Mouse (Mus musculus) hindbrain, postnatal 0 days (tissue): ENCODE data around the gene N4bp2. TPM values are rescaled to one million over a fixed set of nuclear protein-coding genes. Genes with fewer than 3 reads are reported as not detected.

ENCODE experiments used
- ATAC-seq: fragments of 200-750 bp; cut with Nextera tagmentation; 2 replicates; pipeline ENCODE4 v1.8.0; 2017; ENCODE audit warnings: mild to moderate bottlenecking, moderate TSS enrichment, moderate library complexity
- DNase-seq: peaks from one replicate; pipeline ENCODE4 v3.0.0-alpha.2; 2015; ENCODE audit warnings: low spot score
- H3K27ac ChIP-seq: fragments of 300-500 bp; sonication (generic); 2 replicates; pipeline ENCODE4 v1.5.1; 2014; ENCODE audit warnings: mild to moderate bottlenecking
- H3K27me3 ChIP-seq: fragments of 300-500 bp; sonication (generic); 2 replicates; pipeline ENCODE4 v1.6.1; 2014; ENCODE audit warnings: low read length, mixed read lengths; ENCODE audit not compliant: insufficient read depth
- H3K36me3 ChIP-seq: fragments of 300-500 bp; sonication (generic); 2 replicates; pipeline ENCODE4 v1.6.1; 2014; ENCODE audit warnings: low read length, mixed read lengths; ENCODE audit not compliant: insufficient read depth
- H3K4me1 ChIP-seq: fragments of 300-500 bp; sonication (generic); 2 replicates; pipeline ENCODE4 v1.6.1; 2014; ENCODE audit warnings: antibody characterized with exemption, low read length, mixed read lengths; ENCODE audit not compliant: insufficient read depth
- H3K4me2 ChIP-seq: fragments of 300-500 bp; sonication (generic); 2 replicates; pipeline ENCODE4 v1.6.1; 2014; ENCODE audit warnings: low read depth, mild to moderate bottlenecking, low read length, moderate library complexity, mixed read lengths
- H3K4me3 ChIP-seq: fragments of 300-500 bp; sonication (generic); 2 replicates; pipeline ENCODE4 v1.5.1; 2014; ENCODE audit warnings: low read length
- H3K9ac ChIP-seq: fragments of 300-500 bp; sonication (generic); replicated peaks from 2 replicates; pipeline ENCODE4 v1.6.1; 2014; ENCODE audit warnings: mild to moderate bottlenecking, low read length, moderate library complexity, mixed read lengths
- H3K9me3 ChIP-seq: fragments of 300-500 bp; sonication (generic); 2 replicates; pipeline ENCODE4 v1.6.1; 2016; ENCODE audit warnings: low read length, mixed read lengths
- CTCF ChIP-seq: IDR thresholded peaks from 2 replicates; pipeline ENCODE4 v1.5.1; 2016; ENCODE audit warnings: antibody characterized with exemption, control low read depth, low read depth
- WGBS: fragments of 180-500 bp; shearing (Covaris S2); extraction: QIAGEN DNeasy Blood & Tissue Kit; methylation state at CpG from one replicate; pipeline ENCODE4 v1.1.7; 2014; 5-methylcytosine and 5-hydroxymethylcytosine counted together
- polyA plus RNA-seq: library from polyadenylated mRNA; unstranded; fragments of >200 nt; fragmentation: Nextera tagmentation; extraction: Ambion mirVana; gene quantifications from 2 replicates; pipeline ENCODE4 v1.2.1, GENCODE M21; 2015
- total RNA-seq: library from RNA; depleted of rRNA; stranded (reverse); fragments of >200 nt; gene quantifications from 2 replicates; pipeline ENCODE4 v1.2.3, GENCODE M21; 2014

N4bp2 gene
- total and polyA plus RNA-seq, 2 experiments from 2014 or later = 10.0 to 27.4 TPM

DNA sequence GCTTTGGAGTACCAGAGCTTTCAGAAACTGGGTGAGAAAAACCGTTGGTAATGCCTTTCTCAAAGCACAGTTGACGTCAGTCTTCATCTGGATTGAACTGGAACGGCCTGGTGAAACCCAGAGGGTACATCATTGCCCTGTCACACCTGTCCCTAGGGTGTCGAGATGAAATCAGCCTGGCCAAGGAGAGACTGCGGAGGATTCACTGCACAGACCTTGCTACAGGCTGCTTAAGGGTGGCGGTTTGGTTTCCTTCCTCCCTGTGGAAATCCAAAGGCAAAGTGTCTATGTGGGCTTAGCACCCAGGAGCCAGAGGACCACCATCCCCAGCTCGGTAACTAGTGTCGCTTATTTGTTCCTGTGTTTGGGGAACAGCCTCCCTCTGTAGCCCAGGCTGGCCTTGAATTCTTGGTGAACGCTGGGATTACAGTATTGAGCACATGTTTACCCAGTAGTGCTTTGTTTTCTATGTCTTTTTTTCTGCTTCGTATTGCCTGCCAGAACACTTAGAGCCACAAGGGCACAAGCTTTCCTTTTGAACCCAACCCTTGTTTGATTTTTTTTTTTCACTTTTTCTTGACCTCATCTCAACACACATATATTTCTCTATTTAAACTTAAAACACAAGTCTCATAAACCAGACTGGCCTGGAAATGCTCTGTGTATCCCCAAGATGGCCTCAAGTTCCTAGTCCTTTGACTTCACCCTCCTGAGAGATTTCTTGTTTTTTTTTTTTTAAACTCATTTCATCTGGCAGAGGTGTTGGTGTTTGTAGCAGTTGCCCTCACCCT is 98.0 kb downstream of the N4bp2 start, which contains the start of gene Rhoh:
Gene Rhoh, plus strand, starts transcription at position 60 of the 791 bp plus-strand sequence.
- DNase-seq (no peak), ATAC-seq (no peak)
- no peaks in the 10 kb centered on the region for H3K27me3 ChIP-seq
- H3K9me3 ChIP-seq = no peaks in the 10 kb centered on the region
- no peaks in the 10 kb centered on the region for H3K36me3 ChIP-seq
- H3K4me2 ChIP-seq = no peak within 1 kb of the TSS
- no peak within 1 kb of the TSS for H3K27ac ChIP-seq
- TF ChIP-seq CTCF = no peak
- 81% methylated on average over 10 of the region's 10 CpGs for WGBS
- H3K4me1 ChIP-seq = no peaks in the 10 kb centered on the region
- no peak within 1 kb of the TSS for H3K9ac ChIP-seq
- no peak within 1 kb of the TSS for H3K4me3 ChIP-seq

DNA sequence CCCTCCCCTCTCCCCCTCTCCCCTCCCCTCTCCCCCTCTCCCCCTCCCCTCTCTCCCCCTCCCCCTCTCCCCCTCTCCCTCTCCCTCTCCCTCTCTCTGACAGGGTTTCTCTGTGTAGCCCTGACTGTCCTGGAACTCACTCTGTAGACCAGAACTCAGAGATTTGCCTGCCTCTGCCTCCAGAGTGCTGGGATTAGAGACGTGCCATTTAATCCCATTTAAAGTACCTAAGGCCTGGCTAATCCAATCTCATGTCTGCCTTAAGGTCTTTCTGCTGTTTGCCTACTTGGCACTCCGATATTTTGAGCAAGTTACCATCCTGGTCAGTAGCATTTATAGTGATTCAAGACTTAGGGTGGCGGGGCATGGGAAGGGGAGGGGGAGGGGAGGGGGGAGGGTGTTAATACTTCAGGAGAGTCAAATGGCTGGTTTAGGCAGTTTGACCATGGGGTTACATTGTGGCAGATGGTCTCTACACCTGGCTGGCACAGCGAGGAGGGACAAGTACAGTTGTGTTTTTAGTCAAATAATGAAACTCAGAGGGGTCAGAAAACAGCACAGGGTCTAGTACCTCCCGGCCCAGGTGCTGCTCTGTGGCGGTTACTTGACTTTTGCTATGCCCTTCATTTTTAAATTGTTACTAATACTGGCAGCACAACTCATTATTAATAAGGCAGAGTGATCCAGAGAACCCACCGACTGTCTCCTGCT is 99.1 kb downstream of the N4bp2 start:
- no peak overlapping the region for H3K4me3 ChIP-seq
- no peak overlapping the region for H3K9ac ChIP-seq
- H3K4me2 ChIP-seq = no peak overlapping the region
- no peaks in the 10 kb centered on the region for H3K27me3 ChIP-seq
- H3K36me3 ChIP-seq = no peaks in the 10 kb centered on the region
- H3K9me3 ChIP-seq = no peaks in the 10 kb centered on the region
- 94% methylated on average over 7 of the region's 7 CpGs for WGBS
- no peak overlapping the region for H3K27ac ChIP-seq
- no peak for ATAC-seq
- H3K4me1 ChIP-seq = no peaks in the 10 kb centered on the region
- no peak for TF ChIP-seq CTCF
- DNase-seq = no peak

DNA sequence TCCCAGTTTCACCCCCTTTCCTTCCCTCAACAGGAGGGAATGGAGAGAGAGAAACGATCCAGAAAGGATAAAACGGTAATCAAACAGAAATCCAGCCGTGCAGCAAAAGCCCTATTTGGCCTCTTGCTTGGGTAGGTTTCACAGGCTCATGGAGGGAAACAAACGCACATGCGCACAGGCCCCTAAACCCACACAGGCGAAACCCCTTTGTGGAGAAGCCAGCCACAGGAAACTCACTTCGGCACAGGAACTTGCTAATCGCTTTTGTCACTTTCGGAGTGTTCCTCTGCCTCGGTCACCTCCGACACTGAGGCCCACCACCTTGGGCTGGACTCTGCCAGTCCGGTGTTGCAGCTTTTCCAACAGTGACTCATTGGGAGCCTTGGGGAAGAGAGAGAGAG is 100.0 kb downstream of the N4bp2 start:
- Histone ChIP-seq H3K4me2 (no peak overlapping the region), H3K4me3 (no peak overlapping the region), H3K9me3 (no peaks in the 10 kb centered on the region), H3K4me1 (no peaks in the 10 kb centered on the region), H3K36me3 (no peaks in the 10 kb centered on the region), H3K27ac (no peak overlapping the region), H3K9ac (no peak overlapping the region), H3K27me3 (no peaks in the 10 kb centered on the region)
- no peak for ATAC-seq
- 78% methylated on average over 12 of the region's 12 CpGs for WGBS
- TF ChIP-seq CTCF = no peak
- no peak for DNase-seq

GRCm38 (mm10) chr5:65864486-65864885 is 101.2 kb downstream of the N4bp2 start:
- H3K4me1 ChIP-seq = no peaks in the 10 kb centered on the region
- DNase-seq (no peak), ATAC-seq (no peak)
- H3K27ac ChIP-seq = no peak overlapping the region
- 90% methylated on average over 7 of the region's 7 CpGs for WGBS
- H3K9me3 ChIP-seq = no peaks in the 10 kb centered on the region
- H3K36me3 ChIP-seq = no peaks in the 10 kb centered on the region
- no peak overlapping the region for H3K9ac ChIP-seq
- H3K27me3 ChIP-seq = no peaks in the 10 kb centered on the region
- H3K4me2 ChIP-seq = no peak overlapping the region
- no peak for TF ChIP-seq CTCF
- H3K4me3 ChIP-seq = no peak overlapping the region

DNA sequence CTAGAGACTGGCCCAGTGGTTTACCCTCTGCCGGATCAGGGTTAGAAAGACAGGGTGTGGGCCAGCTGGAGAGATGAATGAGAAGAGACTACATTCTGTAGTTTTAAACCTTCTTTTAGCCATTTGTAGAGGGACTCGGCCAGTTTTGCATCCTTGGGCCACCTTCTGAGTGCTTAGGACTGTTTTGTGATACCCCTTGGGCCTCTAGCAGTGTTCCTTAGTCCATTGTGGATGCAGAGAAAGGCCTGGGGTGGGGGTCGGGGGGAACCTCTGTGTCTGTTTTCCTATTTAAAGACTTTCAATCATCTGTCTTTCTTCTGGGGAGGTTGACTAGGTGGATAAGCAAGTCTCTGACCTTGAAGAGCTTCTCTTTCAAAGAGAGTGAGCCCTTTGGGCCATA is 101.6 kb downstream of the N4bp2 start:
- WGBS = 82% methylated on average over 3 of the region's 3 CpGs
- no peaks in the 10 kb centered on the region for H3K4me1 ChIP-seq
- ATAC-seq = no peak
- DNase-seq = no peak
- H3K9ac ChIP-seq = no peak overlapping the region
- no peak overlapping the region for H3K4me2 ChIP-seq
- no peak for TF ChIP-seq CTCF
- H3K27me3 ChIP-seq = no peaks in the 10 kb centered on the region
- no peak overlapping the region for H3K4me3 ChIP-seq
- no peaks in the 10 kb centered on the region for H3K36me3 ChIP-seq
- no peaks in the 10 kb centered on the region for H3K9me3 ChIP-seq
- H3K27ac ChIP-seq = no peak overlapping the region

DNA sequence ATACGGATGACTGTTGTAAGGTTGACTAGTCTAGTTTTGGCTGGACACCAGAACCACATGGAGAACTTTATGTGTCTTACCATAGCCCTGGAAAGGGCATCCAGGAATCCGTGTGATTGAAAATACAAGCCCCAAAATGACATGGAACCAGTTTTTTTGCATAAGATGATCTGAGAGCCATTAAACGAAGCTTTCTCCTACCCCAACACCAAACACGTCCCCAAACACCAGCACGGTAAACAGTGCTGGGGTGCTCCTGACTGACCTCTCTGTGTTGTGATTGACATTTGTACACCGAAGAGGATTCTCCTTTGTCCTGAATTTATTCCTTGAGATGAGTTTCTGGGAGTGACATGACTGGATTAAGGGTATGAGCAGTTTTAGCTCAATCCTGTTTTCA is 103.3 kb downstream of the N4bp2 start:
- Histone ChIP-seq H3K4me1 (no peaks in the 10 kb centered on the region), H3K9me3 (no peaks in the 10 kb centered on the region), H3K4me2 (no peak overlapping the region), H3K36me3 (no peaks in the 10 kb centered on the region), H3K27me3 (no peaks in the 10 kb centered on the region), H3K27ac (no peak overlapping the region), H3K4me3 (no peak overlapping the region), H3K9ac (no peak overlapping the region)
- WGBS = 88% methylated on average over 6 of the region's 6 CpGs
- DNase-seq (no peak), ATAC-seq (no peak)
- TF ChIP-seq CTCF = no peak
